Mouse (Mus musculus) neural tube, embryonic 14.5 days (tissue): ENCODE measurements at regions not wholly inside any gene's neighbourhood (a gene's known extent, or its start where the extent isn't known, plus 50 kb on each side); places are given as distances from the start of the nearest gene placed in this dataset.
"Not testable (repeated sequence)": the region's sequence is repeated elsewhere in the genome, so short reads cannot be mapped to it uniquely, and the experiment has no call there.

Experiments
- ATAC-seq: fragments of 200-750 bp; cut with Nextera tagmentation; 2 replicates; pipeline ENCODE4 v1.8.0; 2017; ENCODE audit warnings: low read depth, mild to moderate bottlenecking, moderate TSS enrichment, moderate library complexity
- H3K27ac ChIP-seq: fragments of 300-500 bp; sonication (generic); 2 replicates; pipeline ENCODE4 v1.5.1; 2014; ENCODE audit warnings: low read depth, mild to moderate bottlenecking, control low read depth, low read length, moderate library complexity, mixed read lengths
- H3K27me3 ChIP-seq: fragments of 300-500 bp; sonication (generic); 2 replicates; pipeline ENCODE4 v1.6.1; 2014; ENCODE audit warnings: low read length; ENCODE audit not compliant: control insufficient read depth, insufficient read depth
- H3K36me3 ChIP-seq: fragments of 300-500 bp; sonication (generic); 2 replicates; pipeline ENCODE4 v1.6.1; 2014; ENCODE audit warnings: low read length, mixed read lengths; ENCODE audit not compliant: control insufficient read depth, insufficient read depth
- H3K4me1 ChIP-seq: fragments of 300-500 bp; sonication (generic); 2 replicates; pipeline ENCODE4 v1.6.1; 2014; ENCODE audit warnings: low read length; ENCODE audit not compliant: control insufficient read depth, insufficient read depth
- H3K4me2 ChIP-seq: fragments of 300-500 bp; sonication (generic); 2 replicates; pipeline ENCODE4 v1.6.1; 2014; ENCODE audit warnings: mild to moderate bottlenecking, low read depth, low read length, control low read depth
- H3K4me3 ChIP-seq: fragments of 300-500 bp; sonication (generic); 2 replicates; pipeline ENCODE4 v1.5.1; 2014; ENCODE audit warnings: low read depth, low read length, control low read depth, mixed read lengths
- H3K9ac ChIP-seq: fragments of 300-500 bp; sonication (generic); replicated peaks from 2 replicates; pipeline ENCODE4 v1.6.1; 2014; ENCODE audit warnings: low read depth, mild to moderate bottlenecking, control low read depth, low read length, mixed read lengths
- H3K9me3 ChIP-seq: fragments of 300-500 bp; sonication (generic); 2 replicates; pipeline ENCODE4 v1.6.1; 2016; ENCODE audit warnings: low read length; ENCODE audit not compliant: control insufficient read depth
- WGBS: fragments of 180-500 bp; shearing (Covaris S2); extraction: QIAGEN DNeasy Blood & Tissue Kit; methylation state at CpG from one replicate; pipeline ENCODE4 v1.1.7; 2014; 5-methylcytosine and 5-hydroxymethylcytosine counted together

DNA sequence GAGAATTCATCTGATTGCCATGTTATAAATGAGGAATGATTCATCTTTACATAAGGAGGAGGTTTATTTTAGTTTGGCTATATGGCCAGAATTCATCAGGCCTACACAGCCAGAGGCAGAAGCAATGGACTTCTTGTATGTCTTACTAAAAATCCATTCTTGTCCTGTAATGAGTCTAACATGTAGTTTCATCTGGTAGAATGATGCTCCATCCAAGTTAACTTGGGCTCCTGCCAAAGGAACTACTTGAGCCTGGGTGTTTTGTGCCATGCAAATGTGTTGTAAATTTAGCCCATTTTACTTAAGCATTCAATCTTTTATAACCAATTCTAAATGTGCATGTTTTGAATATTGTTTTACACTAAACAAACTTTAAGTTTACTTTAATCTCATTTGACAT, 462.9 kb upstream of the Pom121l12 start:
- H3K27ac ChIP-seq: no peak overlapping the region
- no peak for ATAC-seq
- H3K9me3 ChIP-seq: no peaks in the 10 kb centered on the region
- H3K4me1 ChIP-seq: no peaks in the 10 kb centered on the region
- H3K36me3 ChIP-seq: no peaks in the 10 kb centered on the region
- no peak overlapping the region for H3K9ac ChIP-seq
- no peaks in the 10 kb centered on the region for H3K27me3 ChIP-seq
- no peak overlapping the region for H3K4me2 ChIP-seq
- H3K4me3 ChIP-seq: no peak overlapping the region

GRCm38 (mm10) chr11:14142376-14142775, 456.7 kb upstream of the Pom121l12 start:
- not testable (repeated sequence) for H3K4me3 ChIP-seq, H3K4me2 ChIP-seq, H3K9ac ChIP-seq, H3K27me3 ChIP-seq, H3K4me1 ChIP-seq, H3K36me3 ChIP-seq, H3K9me3 ChIP-seq, H3K27ac ChIP-seq, ATAC-seq
- 87% methylated on average over 3 of the region's 3 CpGs for WGBS

DNA sequence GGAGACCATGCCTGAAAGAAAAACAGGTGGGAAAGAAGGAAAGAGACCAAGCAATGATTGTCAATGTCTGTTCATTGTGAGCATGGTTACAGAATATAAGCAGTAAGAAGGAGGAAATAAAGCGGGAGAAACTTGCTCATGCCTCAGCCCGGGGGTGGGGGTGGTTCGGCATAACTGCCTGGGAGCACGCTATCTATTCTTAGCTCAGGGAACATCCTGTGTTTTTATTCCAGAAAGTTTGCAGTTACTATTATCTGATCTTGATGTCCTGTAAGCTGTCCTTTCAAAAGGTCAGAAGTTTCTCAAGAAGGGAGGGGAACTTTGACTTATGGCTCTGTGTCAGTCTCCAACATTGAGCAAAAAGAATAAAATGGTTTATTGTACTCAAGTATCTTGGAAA, 451.4 kb upstream of the Pom121l12 start:
- Histone ChIP-seq H3K27ac (no peak overlapping the region), H3K9ac (no peak overlapping the region), H3K4me3 (no peak overlapping the region), H3K4me2 (no peak overlapping the region), H3K9me3 (no peaks in the 10 kb centered on the region), H3K27me3 (no peaks in the 10 kb centered on the region), H3K36me3 (no peaks in the 10 kb centered on the region), H3K4me1 (no peaks in the 10 kb centered on the region)
- WGBS: 86% methylated on average over 4 of the region's 4 CpGs
- no peak for ATAC-seq

GRCm38 (mm10) chr11:14159366-14159765, 439.7 kb upstream of the Pom121l12 start:
- ATAC-seq: no peak
- WGBS: 13% methylated on average over 3 of the region's 3 CpGs
- no peaks in the 10 kb centered on the region for H3K4me1 ChIP-seq
- H3K9me3 ChIP-seq: no peaks in the 10 kb centered on the region
- no peaks in the 10 kb centered on the region for H3K27me3 ChIP-seq
- H3K27ac ChIP-seq: no peak overlapping the region
- H3K36me3 ChIP-seq: no peaks in the 10 kb centered on the region
- no peak overlapping the region for H3K4me3 ChIP-seq
- no peak overlapping the region for H3K4me2 ChIP-seq
- H3K9ac ChIP-seq: no peak overlapping the region

- Histone ChIP-seq H3K9me3 (no peaks in the 10 kb centered on the region), H3K9ac (no peak overlapping the region), H3K4me2 (no peak overlapping the region), H3K36me3 (no peaks in the 10 kb centered on the region), H3K27me3 (no peaks in the 10 kb centered on the region), H3K4me1 (no peaks in the 10 kb centered on the region), H3K4me3 (no peak overlapping the region), H3K27ac (no peak overlapping the region)
- ATAC-seq: no peak
- WGBS: 20% methylated on average over 6 of the region's 6 CpGs
Observed at GRCm38 (mm10) chr11:14169478-14169877, 429.6 kb upstream of the Pom121l12 start.

GRCm38 (mm10) chr11:14174594-14174993, 424.5 kb upstream of the Pom121l12 start:
- no peaks in the 10 kb centered on the region for H3K27me3 ChIP-seq
- no peaks in the 10 kb centered on the region for H3K4me1 ChIP-seq
- WGBS: 42% methylated on average over 2 of the region's 2 CpGs
- no peaks in the 10 kb centered on the region for H3K36me3 ChIP-seq
- H3K27ac ChIP-seq: no peak overlapping the region
- no peak overlapping the region for H3K4me2 ChIP-seq
- no peaks in the 10 kb centered on the region for H3K9me3 ChIP-seq
- H3K9ac ChIP-seq: no peak overlapping the region
- no peak for ATAC-seq
- no peak overlapping the region for H3K4me3 ChIP-seq

DNA sequence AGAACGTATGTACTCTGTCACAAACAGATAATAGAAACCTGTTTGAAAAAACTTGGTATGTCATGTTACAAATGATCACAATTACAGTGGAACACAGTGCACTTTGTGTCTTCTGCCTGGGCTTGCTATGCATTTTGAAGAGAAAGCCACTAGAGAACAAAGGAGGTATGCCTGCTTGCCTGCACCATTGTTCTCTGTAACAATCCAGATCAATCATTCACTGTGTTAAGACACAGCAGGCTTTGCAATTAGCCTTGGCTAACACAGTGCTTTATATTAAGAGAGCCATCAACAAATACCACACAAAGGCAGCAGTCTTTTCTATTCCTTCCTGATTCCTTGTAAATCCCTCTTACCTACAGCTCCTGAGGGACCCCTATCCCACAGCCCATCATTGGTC, 417.1 kb upstream of the Pom121l12 start:
- peak; percentile 92 for ATAC-seq
- WGBS: 6% methylated on average over 1 of the region's 1 CpGs
- H3K4me3 ChIP-seq: no peak overlapping the region
- no peaks in the 10 kb centered on the region for H3K4me1 ChIP-seq
- H3K27me3 ChIP-seq: no peaks in the 10 kb centered on the region
- no peak overlapping the region for H3K4me2 ChIP-seq
- no peaks in the 10 kb centered on the region for H3K9me3 ChIP-seq
- H3K9ac ChIP-seq: no peak overlapping the region
- no peak overlapping the region for H3K27ac ChIP-seq
- no peaks in the 10 kb centered on the region for H3K36me3 ChIP-seq

DNA sequence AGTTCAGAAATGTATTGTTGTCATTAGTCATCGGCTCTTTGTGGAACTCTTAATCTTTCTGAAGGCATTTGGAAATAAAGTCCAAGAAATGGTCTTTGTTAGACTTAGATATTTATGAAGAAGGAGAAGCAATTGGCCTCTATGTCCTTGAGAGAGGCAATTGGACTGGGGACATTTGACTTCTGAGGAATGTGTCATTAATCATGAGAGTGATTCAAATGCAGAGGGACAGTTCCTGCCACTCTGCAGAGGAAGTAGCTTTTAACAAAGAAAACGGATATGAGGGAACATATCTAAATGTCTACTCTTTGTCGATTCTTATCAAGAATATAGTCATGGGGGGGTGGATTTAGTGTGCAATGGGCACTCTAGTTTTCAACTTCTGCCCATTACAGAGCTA, 416.6 kb upstream of the Pom121l12 start:
- H3K27ac ChIP-seq: no peak overlapping the region
- WGBS: 6% methylated on average over 3 of the region's 3 CpGs
- no peaks in the 10 kb centered on the region for H3K4me1 ChIP-seq
- H3K27me3 ChIP-seq: no peaks in the 10 kb centered on the region
- no peak overlapping the region for H3K9ac ChIP-seq
- no peak overlapping the region for H3K4me3 ChIP-seq
- H3K9me3 ChIP-seq: no peaks in the 10 kb centered on the region
- no peak overlapping the region for H3K4me2 ChIP-seq
- ATAC-seq: 0 out of 2 replicates have a peak, but pooled peaks have one; percentile 36
- H3K36me3 ChIP-seq: no peaks in the 10 kb centered on the region

DNA sequence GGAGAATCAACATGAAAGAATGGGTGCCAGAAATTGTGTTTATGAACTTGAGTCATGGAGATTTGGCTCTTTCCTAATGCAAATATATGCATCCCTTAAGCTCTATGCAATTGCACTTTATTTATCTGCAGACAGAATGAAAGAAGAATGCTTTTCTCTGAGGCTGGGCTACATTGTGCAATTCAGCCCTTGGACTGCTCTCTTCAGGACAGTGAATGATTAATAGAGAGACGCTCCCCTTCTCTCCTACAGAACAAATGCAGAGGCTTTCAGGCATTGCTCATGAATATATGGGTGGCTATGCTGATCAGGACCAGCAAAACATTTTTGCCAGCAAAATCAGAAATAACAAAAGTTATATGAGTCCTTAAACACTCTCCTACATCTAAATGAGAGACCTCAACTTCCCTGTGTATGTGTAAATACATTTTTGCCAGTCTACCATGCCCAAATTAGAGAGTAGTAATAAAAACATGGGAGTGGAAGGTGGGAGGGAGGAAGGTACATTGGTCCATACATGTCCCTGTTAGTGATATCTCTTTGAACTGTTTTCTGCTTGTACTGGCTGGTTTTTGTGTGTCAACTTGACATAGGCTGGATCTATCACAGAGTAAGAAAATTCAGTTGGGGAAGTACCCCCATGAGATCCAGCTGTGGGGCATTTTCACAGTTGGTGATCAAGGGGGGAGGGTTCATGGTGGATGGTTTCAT, 415.7 kb upstream of the Pom121l12 start:
- Histone ChIP-seq H3K36me3 (no peaks in the 10 kb centered on the region), H3K4me2 (no peak overlapping the region), H3K4me1 (no peaks in the 10 kb centered on the region), H3K9me3 (no peaks in the 10 kb centered on the region), H3K27me3 (no peaks in the 10 kb centered on the region), H3K4me3 (no peak overlapping the region), H3K9ac (no peak overlapping the region), H3K27ac (no peak overlapping the region)
- no peak for ATAC-seq
- WGBS: 22% methylated on average over 1 of the region's 1 CpGs
